Mouse (Mus musculus): ENCODE measurements around the gene Chil1.

The Chil1 gene

DNA sequence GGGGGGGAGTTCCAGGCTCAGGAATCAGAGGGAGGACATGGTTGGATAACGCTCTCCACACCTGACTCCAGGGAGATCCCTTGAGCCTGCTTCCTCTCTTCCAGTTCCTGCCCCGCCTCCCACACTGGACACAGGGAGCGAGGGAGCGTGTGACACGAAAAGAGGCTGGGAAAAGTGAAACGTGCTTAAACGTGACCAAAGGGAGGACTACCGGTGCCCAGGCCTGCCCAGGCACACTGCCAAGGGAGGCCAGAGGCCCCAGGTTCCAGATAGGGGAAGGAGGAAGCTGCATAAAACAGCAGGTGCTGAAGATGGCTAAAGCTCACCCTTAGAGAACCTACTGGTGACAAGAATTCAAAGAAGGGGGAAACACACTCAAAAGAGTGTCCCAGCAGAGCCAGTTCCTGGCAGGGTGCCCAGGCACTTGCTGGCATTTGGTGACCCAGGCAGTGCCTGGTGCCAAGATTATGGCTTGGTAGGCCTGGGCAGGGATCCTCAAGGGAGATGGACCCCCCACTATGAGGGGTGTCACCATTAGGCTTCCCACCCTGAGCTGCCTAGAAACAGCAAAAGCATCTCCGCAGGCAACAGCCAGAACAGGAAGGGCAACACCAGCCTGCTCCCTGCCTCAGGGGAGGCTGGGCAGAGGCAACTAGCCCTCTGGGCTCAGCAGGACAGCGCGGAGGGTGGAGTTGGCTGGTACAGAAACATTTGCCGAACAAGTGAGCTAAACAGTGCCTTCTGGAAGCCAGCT is 51.0 kb downstream of the Chil1 start:
- no peak for DNase-seq

DNA sequence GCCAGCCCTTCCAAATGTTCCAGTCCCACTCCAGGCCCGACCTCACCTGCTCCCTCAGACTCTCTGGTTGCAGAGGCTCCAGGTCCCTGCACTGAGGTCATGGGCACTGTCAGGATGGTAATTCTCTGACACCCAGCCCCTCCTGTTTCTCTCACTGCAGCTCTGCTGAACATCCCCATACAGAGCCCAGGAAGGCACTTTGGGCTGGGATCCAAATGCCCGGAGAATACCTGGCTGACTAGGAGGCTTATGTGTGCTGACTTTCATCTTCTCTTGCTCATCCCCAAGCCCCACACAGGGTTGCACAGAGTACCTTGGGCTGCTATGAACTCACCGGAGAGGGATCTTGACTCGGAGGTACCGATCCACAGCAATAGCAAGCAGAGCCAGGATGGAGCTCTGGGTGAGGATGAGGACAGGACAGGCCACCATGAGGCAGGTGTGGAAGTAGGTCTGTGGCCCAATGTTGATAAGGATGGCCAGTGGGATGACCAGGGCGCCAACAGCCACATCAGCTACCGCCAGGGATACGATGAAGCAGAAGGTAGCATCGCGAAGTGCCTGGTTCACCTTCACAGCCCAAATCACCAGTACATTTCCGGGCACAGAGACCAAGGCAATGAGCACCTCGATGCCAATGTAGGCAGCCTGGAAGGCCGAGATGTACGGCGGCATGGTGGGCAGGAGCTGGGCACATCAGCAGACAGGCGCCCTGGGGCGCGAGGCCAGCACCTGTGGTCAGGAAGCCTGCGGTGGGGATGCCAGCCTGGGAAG is 51.9 kb downstream of the Chil1 start:
- DNase-seq: no peak

DNA sequence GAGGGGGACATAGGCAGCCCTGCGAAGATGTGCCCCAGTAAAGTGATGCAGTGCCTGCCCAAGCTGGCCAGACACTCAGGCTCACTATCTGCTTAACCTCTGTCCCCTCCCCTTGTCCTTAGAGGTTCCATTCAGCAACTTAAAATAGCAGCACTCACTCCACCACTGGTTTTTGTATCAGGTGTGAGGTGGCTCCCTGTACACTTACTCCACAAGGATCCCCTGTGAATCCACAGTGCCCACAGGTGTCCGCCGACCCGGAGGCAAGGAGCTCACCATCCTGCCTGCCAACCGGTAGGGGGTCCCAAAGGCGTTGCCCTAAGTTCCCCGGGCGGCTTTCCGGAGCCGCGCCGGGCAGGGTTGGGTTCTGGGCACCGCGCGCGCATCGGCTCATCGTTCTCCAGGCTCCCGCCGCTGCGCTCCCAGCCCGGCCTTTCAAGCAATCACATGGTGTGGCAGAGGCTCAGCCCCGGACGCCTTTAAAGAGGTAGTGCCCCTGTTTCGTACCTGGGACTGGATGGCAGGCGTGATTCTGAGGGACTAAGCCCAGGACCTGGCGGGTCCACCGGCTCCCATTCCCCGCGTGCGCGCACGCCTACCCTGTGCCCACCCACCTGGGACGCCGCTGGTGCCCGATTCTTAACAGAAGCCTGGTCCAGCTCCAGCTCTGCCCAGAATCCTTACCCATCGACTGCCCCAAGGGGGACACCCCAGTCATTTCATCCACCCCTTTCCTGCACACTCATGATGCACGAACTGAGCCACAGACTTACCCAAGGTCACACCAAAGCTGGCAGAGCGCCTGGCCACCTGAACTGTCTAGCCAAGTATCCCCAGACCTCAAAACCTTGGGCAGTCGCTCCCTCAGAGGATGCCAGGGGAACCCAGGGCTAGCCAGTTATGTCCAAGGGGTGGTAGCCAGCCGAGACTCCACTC is 52.7 kb downstream of the Chil1 start:
- DNase-seq: no peak

DNA sequence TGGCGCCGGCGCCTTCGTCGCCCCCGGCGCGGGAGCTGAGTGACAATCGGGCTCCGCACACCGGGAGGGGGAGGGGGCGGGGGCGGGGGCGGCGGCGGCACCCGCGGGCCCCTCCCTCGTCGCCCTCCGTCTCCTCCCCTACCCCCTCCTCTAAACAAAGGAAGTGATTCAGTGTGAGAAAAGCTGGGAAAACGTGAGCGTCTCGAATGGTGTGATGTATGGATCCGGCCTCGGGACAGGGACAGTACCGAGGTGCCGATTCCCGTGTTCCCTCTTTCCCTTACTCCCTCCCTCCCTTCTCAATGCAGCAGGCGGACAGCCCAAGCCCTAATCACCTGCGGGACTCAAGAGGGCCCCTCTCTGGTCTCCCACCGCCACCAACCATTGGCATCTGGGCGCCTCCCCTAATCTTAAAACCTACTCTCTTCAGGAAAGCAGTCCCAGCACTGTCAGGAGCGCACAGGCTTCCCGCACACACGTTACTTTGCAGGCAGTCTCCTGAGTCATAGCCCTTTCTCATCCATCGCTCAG is 53.5 kb downstream of the Chil1 start, which contains the start of gene Adora1:
Gene Adora1, minus strand, starts transcription at position 41 of the 531 bp plus-strand sequence.
- no peak for DNase-seq

- no peak for DNase-seq
Observed at GRCm38 (mm10) chr1:134236142-134236541, 54.2 kb downstream of the Chil1 start.

DNA sequence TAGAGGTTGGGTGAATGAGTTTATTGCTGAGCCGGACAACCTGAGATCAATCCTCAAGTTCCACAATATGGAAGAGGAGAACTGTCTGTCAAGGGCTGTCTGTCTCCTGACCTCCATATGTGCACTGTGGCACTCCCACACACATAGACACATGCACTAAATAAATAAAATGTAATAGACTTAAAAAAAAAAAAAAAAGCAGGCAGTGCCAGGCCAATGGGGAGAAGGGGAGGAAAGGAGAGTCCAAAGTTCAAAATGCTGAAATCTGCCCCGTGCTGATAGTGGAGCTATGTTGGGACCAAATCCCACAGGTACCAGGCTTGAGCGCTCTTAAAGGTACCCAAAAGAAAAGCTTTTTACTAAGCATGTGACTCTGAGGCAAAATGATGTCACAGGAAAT is 55.5 kb downstream of the Chil1 start:
- no peak for DNase-seq
